Mouse (Mus musculus): ENCODE data around the gene Olfr1368. TPM values are rescaled to one million over a fixed set of nuclear protein-coding genes. Genes with fewer than 3 reads are reported as not detected.

Olfr1368 gene
- not detected for polyA plus RNA-seq (2015; fragmentation: Illumina TruSeq; extraction: RNeasy Lipid Tissue Mini Kit (QIAGEN cat#74804); ENCODE audit: insufficient read depth, low replicate concordance)

GRCm38 (mm10) chr13:21145767-21146166 lies at the start of gene Olfr1368:
Olfr1368 (minus strand) TSS chr13:21145867.

DNA sequence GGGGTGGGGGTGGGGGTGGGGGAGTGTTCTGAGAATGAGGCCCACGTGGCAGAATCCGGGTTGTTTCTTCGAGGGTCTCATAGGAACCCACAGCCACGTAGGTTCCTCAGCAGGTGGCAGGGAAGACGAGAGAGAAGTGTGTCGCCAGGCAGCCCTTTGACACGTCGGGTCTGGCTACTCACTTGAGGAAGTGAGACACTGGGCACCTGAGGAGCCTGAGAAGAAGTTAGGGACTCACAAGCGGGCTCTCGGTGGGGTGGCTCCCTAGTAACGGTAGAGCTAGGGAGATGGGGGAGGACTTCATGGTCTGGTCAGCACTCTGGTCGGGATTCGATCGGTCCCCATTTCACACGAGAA lies 33.7 kb upstream of the Olfr1368 start, which contains the start of gene Trim27:
TSS of gene Trim27 (plus strand) at position 79 of the 357 bp plus-strand sequence.

GRCm38 (mm10) chr13:21129339-21129738 lies 16.3 kb downstream of the Olfr1368 start, which contains the start of gene Olfr263:
Olfr263 (plus strand) TSS chr13:21129639.

DNA sequence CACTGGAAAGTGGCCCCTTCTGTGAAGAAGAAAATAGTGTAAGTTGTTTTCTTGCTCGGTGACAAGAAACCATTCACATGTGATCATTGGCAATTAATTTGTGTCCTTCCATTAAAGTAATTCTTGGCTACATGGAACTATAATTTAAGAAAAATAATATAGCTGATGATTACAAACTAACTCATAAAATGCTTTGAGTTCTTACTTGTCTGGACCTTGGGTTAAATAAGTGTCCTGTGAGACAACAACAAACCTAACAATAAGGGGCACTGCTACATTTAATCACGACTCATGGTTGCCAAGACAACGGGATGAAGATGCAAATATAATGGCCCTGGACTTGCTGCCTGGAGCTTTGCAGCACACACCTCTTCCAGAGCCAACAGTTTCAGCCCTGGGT lies 34.5 kb downstream of the Olfr1368 start, which contains the start of gene Olfr1369-ps1:
TSS of gene Olfr1369-ps1 (plus strand) at position 301 of the 400 bp plus-strand sequence.

Other genes with a start within 250 kb of the Olfr1368 start
- gene Olfr1370, start 70.9 kb downstream of the Olfr1368 start, polyA plus RNA-seq (2015; fragmentation: Illumina TruSeq; extraction: RNeasy Lipid Tissue Mini Kit (QIAGEN cat#74804); ENCODE audit: insufficient read depth, low replicate concordance) = not detected
- gene Olfr1369-ps1, start 34.4 kb downstream of the Olfr1368 start, polyA plus RNA-seq (2015; fragmentation: Illumina TruSeq; extraction: RNeasy Lipid Tissue Mini Kit (QIAGEN cat#74804); ENCODE audit: insufficient read depth, low replicate concordance) = not detected
- gene Olfr263, start 16.2 kb downstream of the Olfr1368 start, polyA plus RNA-seq (2015; fragmentation: Illumina TruSeq; extraction: RNeasy Lipid Tissue Mini Kit (QIAGEN cat#74804); ENCODE audit: insufficient read depth, low replicate concordance) = not detected
- 99.8 TPM for gene Trim27, start 33.6 kb upstream of the Olfr1368 start, polyA plus RNA-seq (2015; fragmentation: Illumina TruSeq; extraction: RNeasy Lipid Tissue Mini Kit (QIAGEN cat#74804); ENCODE audit: insufficient read depth, low replicate concordance)
- not detected for gene Gpx5, start 146.9 kb upstream of the Olfr1368 start, polyA plus RNA-seq (2015; fragmentation: Illumina TruSeq; extraction: RNeasy Lipid Tissue Mini Kit (QIAGEN cat#74804); ENCODE audit: insufficient read depth, low replicate concordance)
- not detected for gene Gpx6, start 166.3 kb upstream of the Olfr1368 start, polyA plus RNA-seq (2015; fragmentation: Illumina TruSeq; extraction: RNeasy Lipid Tissue Mini Kit (QIAGEN cat#74804); ENCODE audit: insufficient read depth, low replicate concordance)
- gene Olfr1367, start 201.0 kb upstream of the Olfr1368 start, polyA plus RNA-seq (2015; fragmentation: Illumina TruSeq; extraction: RNeasy Lipid Tissue Mini Kit (QIAGEN cat#74804); ENCODE audit: insufficient read depth, low replicate concordance) = not detected
- gene Zscan12, start 217.0 kb upstream of the Olfr1368 start, polyA plus RNA-seq (2015; fragmentation: Illumina TruSeq; extraction: RNeasy Lipid Tissue Mini Kit (QIAGEN cat#74804); ENCODE audit: insufficient read depth, low replicate concordance) = 7.2 TPM